Mouse (Mus musculus): ENCODE data around the gene Tecr.

DNA sequence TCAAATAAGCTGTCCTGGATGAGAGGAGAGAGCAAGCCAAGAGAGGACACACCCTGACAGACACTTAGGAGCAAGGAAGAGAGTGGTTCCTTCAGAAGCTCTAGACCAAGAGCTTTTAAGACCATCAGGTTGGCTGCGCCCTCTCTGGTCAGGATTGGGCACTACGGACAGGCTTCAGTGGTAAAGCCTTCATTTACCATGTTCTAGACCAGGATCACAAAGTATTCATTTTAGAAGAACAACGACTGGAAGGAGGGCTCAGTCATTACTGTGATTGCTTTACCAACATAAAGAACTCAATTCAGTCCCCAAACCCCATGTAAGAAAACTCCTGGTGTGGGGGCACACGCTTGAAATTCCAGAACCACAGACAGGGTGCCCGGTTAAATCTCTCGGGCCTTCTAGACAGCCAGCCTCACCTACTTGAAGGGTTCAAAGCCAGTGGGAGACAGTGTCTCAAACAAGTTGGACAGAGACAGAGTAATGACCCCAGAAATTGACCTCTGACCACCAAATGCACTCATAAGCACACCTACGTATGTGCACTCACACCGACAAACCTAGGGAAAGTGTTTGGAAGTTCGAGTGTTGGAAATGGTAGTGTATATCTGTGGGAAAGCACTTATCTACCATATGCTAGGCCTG is 41.9 kb downstream of the Tecr start:
- TF ChIP-seq POLR2A (IDR thresholded peaks at IDR 0.05; ENCODE audit: insufficient read depth, low read depth, low read length) (no peak), CTCF (IDR thresholded peaks at IDR 0.05) (peak; percentile 30), EP300 (IDR thresholded peaks at IDR 0.05; ENCODE audit: insufficient read depth, low read depth, low read length) (no peak)

All from heart, adult 2 months (tissue).